Mouse (Mus musculus) ZHBTc4 (cell line): ENCODE results near the gene Has3.

Experiments
- DNase-seq: peaks from one replicate; pipeline ENCODE4 v3.0.0-alpha.2; 2011; ENCODE audit warnings: low read depth, low spot score

The Has3 gene

DNA sequence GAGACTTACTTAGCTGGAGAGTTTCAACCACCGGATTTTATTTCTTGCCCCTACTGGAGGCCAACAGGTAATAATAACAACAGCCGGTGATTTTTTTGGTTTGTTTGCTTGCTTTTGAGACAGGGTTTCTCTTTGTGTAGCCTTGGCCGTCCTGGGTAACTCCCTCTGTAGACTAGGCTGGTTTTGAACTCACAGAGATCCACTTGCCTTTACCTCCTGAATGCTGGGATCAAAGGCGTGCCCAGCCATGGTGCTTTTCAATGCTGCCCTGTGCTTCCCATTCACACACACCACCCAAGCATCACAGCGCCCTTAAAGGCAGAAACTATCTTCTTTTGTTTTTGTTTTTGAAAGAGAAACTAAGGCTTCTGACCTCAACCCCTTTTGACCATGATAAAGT lies 59.9 kb downstream of the Has3 start:
- DNase-seq, result peak; percentile 23

DNA sequence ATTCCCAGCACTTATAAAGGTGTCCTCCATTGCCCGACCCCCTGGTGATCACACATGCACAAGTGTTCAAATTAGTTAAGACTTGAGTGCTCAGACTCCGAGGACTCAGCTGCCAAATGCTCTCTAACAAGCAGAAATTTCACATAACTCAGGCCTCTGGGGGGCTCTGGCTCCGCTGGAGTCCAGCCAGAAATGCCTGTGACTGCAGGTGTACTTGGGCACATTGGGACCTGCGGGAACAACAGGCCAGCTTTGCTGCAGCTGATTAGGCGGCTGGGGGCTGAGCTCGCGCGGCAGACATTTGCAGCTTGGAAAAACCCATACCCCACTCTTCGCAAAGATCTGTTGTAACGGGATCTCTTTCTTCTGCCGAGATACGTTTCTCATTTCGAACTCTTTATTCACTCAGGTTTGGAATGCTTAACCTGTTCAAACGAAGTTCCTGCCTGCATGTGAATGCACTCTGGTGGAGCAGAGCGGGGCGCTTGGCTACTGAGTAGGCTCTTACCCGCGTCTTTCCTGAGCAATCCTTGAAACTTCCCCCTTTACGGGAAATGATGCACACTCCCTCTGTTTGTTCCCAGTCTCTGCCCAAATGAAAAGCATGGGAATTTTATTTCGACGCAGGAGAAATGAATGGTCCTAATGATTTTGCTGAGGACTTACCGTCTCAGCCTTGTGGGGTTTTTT lies 62.5 kb downstream of the Has3 start:
- peak; percentile 68 for DNase-seq

- DNase-seq, result no peak
Observed at GRCm38 (mm10) chr8:106933506-106934143, 63.6 kb downstream of the Has3 start.
